9 mouse cellular contexts compared by ENCODE assay signal in genomic region chr19:55332641-55333268, GRCm38 (mm10). TPM values are rescaled to one million over a fixed set of nuclear protein-coding genes. Genes with fewer than 3 reads are reported as not detected.
DNase-seq lines count a peak whose midpoint lies in the region; ATAC-seq and TF ChIP-seq lines count a peak whose summit lies in the region.
"Had no signal": no experiment of that assay in that cellular context is flagged by ENCODE, and none has a peak within 500 bp of the region (broad histone marks: within the 10 kb centered on the region; RNA-seq: fewer than 3 reads in every experiment).

No protein-coding gene starts in this region.

- H3K4me2 ChIP-seq in heart, embryonic 15.5 days: no peak overlapping the region
- H3K4me2 ChIP-seq in liver, embryonic 11.5 days: no peak overlapping the region

- DNase-seq in brain, embryonic 14.5 days (ENCODE audit: low read depth): peak; percentile 92
- DNase-seq in fibroblast of lung, adult 2 months (ENCODE audit: low read depth): peak; percentile 62
- peak; percentile 71 for DNase-seq in kidney, postnatal 10 days
- peak; percentile 57 for DNase-seq in liver, embryonic 11.5 days (ENCODE audit: low spot score)
- peak; percentile 45 to 53 for DNase-seq in natural killer cell, adult 2 months (ENCODE audit: low spot score in 2 of 2)
- peak; percentile 71 for DNase-seq in telencephalon, adult 2 months (ENCODE audit: low read depth, low spot score)

- no peak for TF ChIP-seq POLR2A in brain, embryonic 14.5 days (IDR thresholded peaks at IDR 0.05; ENCODE audit: borderline replicate concordance, extremely low read depth, insufficient read depth, insufficient read length, poor library complexity, severe bottlenecking)

- peaks cover 6% of the 10 kb centered on the region for H3K4me1 ChIP-seq in heart, embryonic 15.5 days (replicated peaks)
- H3K4me1 ChIP-seq in liver, embryonic 11.5 days (replicated peaks; ENCODE audit: control insufficient read depth, insufficient read depth, low read length): no peaks in the 10 kb centered on the region

- no peaks in the 10 kb centered on the region for H3K9me3 ChIP-seq in heart, embryonic 15.5 days (replicated peaks)
- no peaks in the 10 kb centered on the region for H3K9me3 ChIP-seq in liver, embryonic 11.5 days (ENCODE audit: control insufficient read depth, low read length)

- 87% methylated on average over 8 of the region's 8 CpGs for WGBS in heart, embryonic 15.5 days
- 92% methylated on average over 8 of the region's 8 CpGs for WGBS in liver, embryonic 11.5 days

- no peak overlapping the region for H3K4me3 ChIP-seq in heart, embryonic 15.5 days
- H3K4me3 ChIP-seq in liver, embryonic 11.5 days (ENCODE audit: low read depth, low read length): no peak overlapping the region
- H3K4me3 ChIP-seq: erythroblast, embryonic 14.5 days had no signal

- H3K27me3 ChIP-seq in heart, embryonic 15.5 days: no peaks in the 10 kb centered on the region
- H3K27me3 ChIP-seq in liver, embryonic 11.5 days (replicated peaks; ENCODE audit: control insufficient read depth, insufficient read depth, low read length): no peaks in the 10 kb centered on the region

- H3K27ac ChIP-seq in heart, embryonic 15.5 days: no peak overlapping the region
- no peak overlapping the region for H3K27ac ChIP-seq in liver, embryonic 11.5 days (ENCODE audit: low read depth, low read length)

- H3K9ac ChIP-seq in heart, embryonic 15.5 days: no peak overlapping the region
- H3K9ac ChIP-seq in liver, embryonic 11.5 days (ENCODE audit: low read depth, low read length): no peak overlapping the region

- peak; percentile 89 for TF ChIP-seq CTCF in brain, embryonic 14.5 days (IDR thresholded peaks at IDR 0.05; ENCODE audit: borderline replicate concordance, extremely low read depth, insufficient read depth, insufficient read length)

- peaks cover 14% of the 10 kb centered on the region; the same call in 1 of the 2 replicates for H3K36me3 ChIP-seq in heart, embryonic 15.5 days
- H3K36me3 ChIP-seq in liver, embryonic 11.5 days (ENCODE audit: control insufficient read depth, insufficient read depth, low read length): peaks cover 16% of the 10 kb centered on the region

- ATAC-seq in CD4-positive, CD25-positive, alpha-beta regulatory T cell, adult 4 months: peak; percentile 78
- ATAC-seq in heart, embryonic 15.5 days (replicated peaks; ENCODE audit: insufficient number of reproducible peaks, insufficient read depth, low FRiP score, low read depth): peak; percentile 47; the same call in 1 of the 2 replicates
- peak; percentile 63 for ATAC-seq in liver, embryonic 11.5 days (replicated peaks; ENCODE audit: low FRiP score)

RNA-seq across cellular contexts. Expression of gene Vti1a, which starts 16.7 kb away (rescaled TPM):
- polyA plus RNA-seq in CD4-positive, CD25-positive, alpha-beta regulatory T cell, adult 4 months (2017; shearing (Covaris generic)): 10 to 100 TPM; 32.4 to 45.4 TPM
- polyA plus RNA-seq in brain, embryonic 14.5 days (2012; rRNA removed): 16.7 and 23.5 TPM in 2 replicates
- polyA plus RNA-seq in heart, embryonic 15.5 days (2015; fragmentation: Nextera tagmentation; extraction: Ambion mirVana): 13.1 and 15.9 TPM in 2 replicates
- 26.4 and 30.1 TPM in 2 replicates for polyA plus RNA-seq in liver, embryonic 11.5 days (2014; fragmentation: Nextera tagmentation; extraction: Ambion mirVana)

RNA-seq across cellular contexts. Expression of gene Zdhhc6, which starts 16.9 kb away (rescaled TPM):
- polyA plus RNA-seq in CD4-positive, CD25-positive, alpha-beta regulatory T cell, adult 4 months (2017; shearing (Covaris generic)): 10 to 100 TPM; 61.9 to 69.0 TPM
- 21.0 and 27.6 TPM in 2 replicates for polyA plus RNA-seq in brain, embryonic 14.5 days (2012; rRNA removed)
- 53.4 and 66.4 TPM in 2 replicates for polyA plus RNA-seq in heart, embryonic 15.5 days (2015; fragmentation: Nextera tagmentation; extraction: Ambion mirVana)
- 120 and 124 TPM in 2 replicates for polyA plus RNA-seq in liver, embryonic 11.5 days (2014; fragmentation: Nextera tagmentation; extraction: Ambion mirVana)
